Mouse (Mus musculus): ENCODE data around the gene Rtl6. TPM values are rescaled to one million over a fixed set of nuclear protein-coding genes. Genes with fewer than 3 reads are reported as not detected.

Rtl6 gene
- total RNA-seq (2012; rRNA removed) = not detected in 2 replicates
- polyA plus RNA-seq (2012; ENCODE audit: insufficient read depth in 1 of 2, insufficient read length in 2 of 2, low read depth in 1 of 2, low replicate concordance in 2 of 2, missing spikeins in 1 of 2) = not detected

GRCm38 (mm10) chr15:84557189-84557921 is at the start of gene Rtl6:
Rtl6 (minus strand) TSS chr15:84557823.
- no peak within 1 kb of the TSS for H3K27ac ChIP-seq (ENCODE audit: control insufficient read depth, low read depth, low read length)
- no peak for DNase-seq (ENCODE audit: low read depth, low spot score)
- TF ChIP-seq TAL1 (IDR thresholded peaks at IDR 0.05; ENCODE audit: low read length) (no peak), RAD21 (IDR thresholded peaks at IDR 0.05; ENCODE audit: low read depth, low read length) (no peak), NRF1 (IDR thresholded peaks at IDR 0.05; ENCODE audit: insufficient read depth, low read depth, low read length, poor library complexity, severe bottlenecking) (no peak), CHD1 (IDR thresholded peaks at IDR 0.05; ENCODE audit: low read depth, low read length) (no peak), POLR2AphosphoS2 (IDR thresholded peaks at IDR 0.05; ENCODE audit: low read length) (no peak), BHLHE40 (IDR thresholded peaks at IDR 0.05; ENCODE audit: borderline replicate concordance, low read depth, low read length) (no peak), CTCF (IDR thresholded peaks at IDR 0.05 in 2 of 3, conservative IDR thresholded peaks at IDR 0.05 in 1 of 3; ENCODE audit: control insufficient read depth in 1 of 3, insufficient read depth in 1 of 3, low read depth in 2 of 3, low read length in 3 of 3, poor library complexity in 1 of 3, severe bottlenecking in 1 of 3) (no peak), TBP (IDR thresholded peaks at IDR 0.05; ENCODE audit: low read depth, low read length) (no peak), MAZ (IDR thresholded peaks at IDR 0.05; ENCODE audit: low read depth, low read length) (no peak), SIN3A (IDR thresholded peaks at IDR 0.05; ENCODE audit: low read length) (no peak), NELFE (IDR thresholded peaks at IDR 0.05; ENCODE audit: low read depth, low read length) (no peak), MXI1 (IDR thresholded peaks at IDR 0.05; ENCODE audit: low read depth, low read length) (no peak)
- H3K79me2 ChIP-seq (ENCODE audit: control insufficient read depth, insufficient read depth, low read length, poor library complexity) = no peaks in the 10 kb centered on the region
- no peak within 1 kb of the TSS for H3K4me3 ChIP-seq (ENCODE audit: control insufficient read depth in 1 of 2, insufficient read depth in 1 of 2, low read depth in 2 of 2, low read length in 2 of 2)
- H3K36me3 ChIP-seq (ENCODE audit: control insufficient read depth in 1 of 2, insufficient read depth in 2 of 2, low read length in 2 of 2) = no peaks in the 10 kb centered on the region
- no peaks in the 10 kb centered on the region for H3K4me1 ChIP-seq (ENCODE audit: control insufficient read depth in 1 of 2, insufficient read depth in 2 of 2, low read length in 2 of 2)
- H3K9ac ChIP-seq (ENCODE audit: control insufficient read depth, low read depth, low read length, poor library complexity, severe bottlenecking) = no peak within 1 kb of the TSS
- H3K9me3 ChIP-seq (replicated peaks; ENCODE audit: insufficient read depth, low read length) = no peaks in the 10 kb centered on the region
- H3K27me3 ChIP-seq (ENCODE audit: control insufficient read depth in 1 of 2, insufficient read depth in 2 of 2, low read length in 2 of 2) = no peaks in the 10 kb centered on the region

- Histone ChIP-seq H3K9ac (ENCODE audit: control insufficient read depth, low read depth, low read length, poor library complexity, severe bottlenecking) (no peak overlapping the region), H3K4me1 (ENCODE audit: control insufficient read depth in 1 of 2, insufficient read depth in 2 of 2, low read length in 2 of 2) (no peaks in the 10 kb centered on the region; a peak in 2 of 4 replicates), H3K27ac (ENCODE audit: control insufficient read depth, low read depth, low read length) (no peak overlapping the region), H3K9me3 (replicated peaks; ENCODE audit: insufficient read depth, low read length) (no peaks in the 10 kb centered on the region), H3K27me3 (ENCODE audit: control insufficient read depth in 1 of 2, insufficient read depth in 2 of 2, low read length in 2 of 2) (no peaks in the 10 kb centered on the region; a peak in 1 of 4 replicates), H3K79me2 (ENCODE audit: control insufficient read depth, insufficient read depth, low read length, poor library complexity) (no peaks in the 10 kb centered on the region), H3K36me3 (ENCODE audit: control insufficient read depth in 1 of 2, insufficient read depth in 2 of 2, low read length in 2 of 2) (no peaks in the 10 kb centered on the region; a peak in 1 of 4 replicates), H3K4me3 (ENCODE audit: control insufficient read depth in 1 of 2, insufficient read depth in 1 of 2, low read depth in 2 of 2, low read length in 2 of 2) (no peak overlapping the region)
- DNase-seq (ENCODE audit: low read depth, low spot score) = no peak
- TF ChIP-seq RAD21 (IDR thresholded peaks at IDR 0.05; ENCODE audit: low read depth, low read length) (no peak), NELFE (IDR thresholded peaks at IDR 0.05; ENCODE audit: low read depth, low read length) (no peak), CHD1 (IDR thresholded peaks at IDR 0.05; ENCODE audit: low read depth, low read length) (no peak), USF1 (IDR thresholded peaks at IDR 0.05; ENCODE audit: low read depth, low read length) (no peak), TBP (IDR thresholded peaks at IDR 0.05; ENCODE audit: low read depth, low read length) (no peak), CTCF (IDR thresholded peaks at IDR 0.05 in 2 of 3, conservative IDR thresholded peaks at IDR 0.05 in 1 of 3; ENCODE audit: control insufficient read depth in 1 of 3, insufficient read depth in 1 of 3, low read depth in 2 of 3, low read length in 3 of 3, poor library complexity in 1 of 3, severe bottlenecking in 1 of 3) (no peak), USF2 (IDR thresholded peaks at IDR 0.05; ENCODE audit: borderline replicate concordance in 1 of 2, insufficient read depth in 1 of 2, low read depth in 1 of 2, low read length in 2 of 2) (no peak), MAX (IDR thresholded peaks at IDR 0.05; ENCODE audit: low read length) (no peak), KAT2A (conservative IDR thresholded peaks at IDR 0.05; ENCODE audit: low read depth, low read length) (no peak), TCF12 (IDR thresholded peaks at IDR 0.05; ENCODE audit: low read depth, low read length) (no peak)
These were observed 45.8 kb upstream of the Rtl6 start for GRCm38 (mm10) chr15:84603267-84603963.
